Mouse (Mus musculus) spleen, adult 2 months (tissue): Measurements from ENCODE around the gene Rapgef2.

Experiments used
- CTCF ChIP-seq: fragments of 200-500 bp; IDR thresholded peaks from 2 replicates; pipeline ENCODE4 v1.5.1; 2011; ENCODE audit warnings: mild to moderate bottlenecking, inconsistent platforms; ENCODE audit not compliant: insufficient read depth, insufficient read length, insufficient replicate concordance; ENCODE audit errors: extremely low read depth
- POLR2A ChIP-seq: fragments of 200-500 bp; IDR thresholded peaks from 2 replicates; pipeline ENCODE4 v1.6.1; 2011; ENCODE audit warnings: low read depth, low read length, inconsistent platforms

GRCm38 (mm10) chr3:79333051-79333450, 46.7 kb upstream of the Rapgef2 start:
- no peak for TF ChIP-seq CTCF
- TF ChIP-seq POLR2A = no peak
